Mouse (Mus musculus) G1E (cell line): ENCODE results near the gene Pid1.

Source experiments
- CTCF ChIP-seq: IDR thresholded peaks from 2 replicates; pipeline ENCODE4 v1.5.1; 2012; ENCODE audit warnings: low read depth, low read length, inconsistent platforms, mixed read lengths
- GATA1 ChIP-seq: IDR thresholded peaks from 2 replicates; pipeline ENCODE4 v1.6.1; 2012; ENCODE audit warnings: borderline replicate concordance, low read length, inconsistent platforms, mixed read lengths
- POLR2AphosphoS5 ChIP-seq: IDR thresholded peaks from 2 replicates; pipeline ENCODE4 v1.6.1; 2012; ENCODE audit warnings: low read depth, low read length, inconsistent platforms; ENCODE audit not compliant: insufficient replicate concordance
- TAL1 ChIP-seq: conservative IDR thresholded peaks from 2 replicates; pipeline ENCODE4 v1.6.1; 2012; ENCODE audit warnings: low read depth, low read length, inconsistent platforms, mixed read lengths

DNA sequence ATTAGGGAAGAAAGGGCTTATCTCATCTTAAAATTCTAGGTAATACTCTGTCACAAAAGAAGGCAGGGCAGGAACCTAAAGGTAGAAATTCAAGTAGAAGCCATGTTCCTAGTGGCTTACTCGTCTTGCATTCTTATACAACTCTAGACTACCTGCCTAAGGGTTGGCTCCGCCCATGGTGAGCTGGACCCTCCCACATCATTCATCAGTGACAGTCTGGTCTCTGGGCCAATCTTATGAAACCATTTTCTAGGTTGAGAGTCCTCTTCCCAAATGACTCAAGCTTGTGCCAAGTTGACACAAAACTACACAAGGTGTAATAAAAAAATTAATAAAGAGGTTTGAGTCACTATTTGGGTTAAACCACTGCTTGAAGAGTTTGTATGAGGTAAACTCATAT, 133.5 kb downstream of the Pid1 start:
- TF ChIP-seq POLR2AphosphoS5 (no peak), CTCF (no peak), GATA1 (no peak), TAL1 (no peak)
